Mouse (Mus musculus): ENCODE measurements at regions not wholly inside any gene's neighbourhood (a gene's known extent, or its start where the extent isn't known, plus 50 kb on each side); places are given as distances from the start of the nearest gene placed in this dataset.

DNA sequence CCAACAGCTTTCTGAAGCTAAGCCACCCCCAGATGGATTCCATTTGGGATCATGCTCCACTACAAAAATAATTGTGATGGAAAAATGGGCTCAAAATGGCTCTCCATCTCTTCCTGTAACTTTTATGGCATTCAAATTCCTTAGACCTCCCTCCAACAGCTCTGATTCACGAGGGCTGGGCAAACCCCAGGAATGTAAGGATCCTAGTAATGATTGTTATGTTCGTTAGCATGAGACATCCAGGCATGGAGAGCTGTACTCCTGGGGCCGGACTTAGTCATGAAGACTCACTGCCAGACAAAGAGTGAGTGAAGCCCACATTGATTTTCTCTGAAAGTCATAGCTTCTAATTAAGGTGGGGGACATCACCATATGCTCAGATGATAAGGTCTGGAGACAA is 258.3 kb downstream of the Gm826 start:
- 54% methylated on average over 3 of the region's 3 CpGs for WGBS
- no peaks in the 10 kb centered on the region for H3K27me3 ChIP-seq (ENCODE audit: insufficient read depth, low read length)
- DNase-seq (ENCODE audit: low spot score) (no peak), ATAC-seq (replicated peaks; ENCODE audit: low FRiP score, low read depth) (no peak)
- H3K9me3 ChIP-seq (replicated peaks; ENCODE audit: low read length) = no peaks in the 10 kb centered on the region
- H3K36me3 ChIP-seq (ENCODE audit: insufficient read depth, low read length) = no peaks in the 10 kb centered on the region
- no peak for TF ChIP-seq CTCF (IDR thresholded peaks at IDR 0.05; ENCODE audit: low read depth)
- no peaks in the 10 kb centered on the region for H3K4me1 ChIP-seq (replicated peaks; ENCODE audit: insufficient read depth, low read length)
- no peak overlapping the region for H3K4me3 ChIP-seq (replicated peaks; ENCODE audit: low read depth, low read length)
- no peak overlapping the region for H3K4me2 ChIP-seq (ENCODE audit: low read length)
- H3K9ac ChIP-seq (ENCODE audit: low read depth, low read length) = no peak overlapping the region
- H3K27ac ChIP-seq = no peak overlapping the region

DNA sequence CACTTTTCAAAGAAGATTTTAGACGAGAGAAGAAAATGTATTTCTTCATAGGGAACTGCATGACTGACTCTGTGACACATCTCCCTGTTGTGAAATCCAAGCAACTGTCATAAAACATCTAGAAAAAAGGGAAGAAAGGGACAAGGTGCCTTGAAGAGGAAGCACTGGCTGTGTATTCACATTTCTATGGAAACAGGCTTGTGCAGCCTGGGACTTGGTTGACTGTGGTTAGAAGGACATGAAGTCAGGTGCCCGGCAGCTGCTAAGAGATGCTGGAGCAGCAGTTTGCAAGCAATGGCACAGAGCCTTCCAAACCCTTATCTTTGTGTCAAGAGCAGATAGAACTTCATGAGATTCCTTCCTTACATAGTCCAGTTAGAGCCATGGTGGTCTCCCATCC is 263.5 kb downstream of the Gm826 start:
- ATAC-seq (replicated peaks; ENCODE audit: low FRiP score, low read depth) (no peak), DNase-seq (ENCODE audit: low spot score) (no peak)
- H3K4me3 ChIP-seq (replicated peaks; ENCODE audit: low read depth, low read length) = no peak overlapping the region
- no peaks in the 10 kb centered on the region for H3K27me3 ChIP-seq (ENCODE audit: insufficient read depth, low read length)
- no peak overlapping the region for H3K9ac ChIP-seq (ENCODE audit: low read depth, low read length)
- no peak overlapping the region for H3K27ac ChIP-seq
- H3K36me3 ChIP-seq (ENCODE audit: insufficient read depth, low read length) = no peaks in the 10 kb centered on the region
- H3K4me2 ChIP-seq (ENCODE audit: low read length) = no peak overlapping the region
- no peak for TF ChIP-seq CTCF (IDR thresholded peaks at IDR 0.05; ENCODE audit: low read depth)
- H3K4me1 ChIP-seq (replicated peaks; ENCODE audit: insufficient read depth, low read length) = peaks cover 9% of the 10 kb centered on the region; the same call in 1 of the 2 replicates
- no peaks in the 10 kb centered on the region for H3K9me3 ChIP-seq (replicated peaks; ENCODE audit: low read length)
- WGBS = 87% methylated on average over 2 of the region's 2 CpGs

DNA sequence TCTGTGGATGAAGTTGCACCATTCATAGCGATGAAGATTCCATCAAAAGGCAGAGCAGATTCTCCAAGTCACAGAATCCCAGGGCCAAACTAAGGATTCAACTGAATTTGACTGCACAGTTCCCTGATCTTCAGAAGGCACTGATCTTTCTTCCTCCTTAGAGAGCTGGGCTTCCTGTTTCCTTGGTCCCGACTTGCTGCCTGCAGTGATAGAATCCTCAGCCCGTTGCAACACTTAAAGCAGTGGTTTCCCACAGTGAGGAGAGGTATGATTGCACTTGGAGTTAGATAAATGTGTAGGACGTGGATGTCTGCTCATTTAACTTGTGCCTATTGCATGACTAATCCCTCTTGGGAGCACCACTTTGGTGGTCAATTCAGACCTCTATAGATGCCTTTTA is 265.2 kb downstream of the Gm826 start:
- Histone ChIP-seq H3K4me1 (replicated peaks; ENCODE audit: insufficient read depth, low read length) (peaks cover 9% of the 10 kb centered on the region; the same call in 1 of the 2 replicates), H3K4me2 (ENCODE audit: low read length) (no peak overlapping the region), H3K27me3 (ENCODE audit: insufficient read depth, low read length) (no peaks in the 10 kb centered on the region), H3K9me3 (replicated peaks; ENCODE audit: low read length) (no peaks in the 10 kb centered on the region), H3K27ac (no peak overlapping the region), H3K4me3 (replicated peaks; ENCODE audit: low read depth, low read length) (no peak overlapping the region), H3K36me3 (ENCODE audit: insufficient read depth, low read length) (no peaks in the 10 kb centered on the region), H3K9ac (ENCODE audit: low read depth, low read length) (no peak overlapping the region)
- WGBS = 77% methylated on average over 4 of the region's 4 CpGs
- ATAC-seq (replicated peaks; ENCODE audit: low FRiP score, low read depth) (no peak), DNase-seq (ENCODE audit: low spot score) (no peak)
- TF ChIP-seq CTCF (IDR thresholded peaks at IDR 0.05; ENCODE audit: low read depth) = no peak

DNA sequence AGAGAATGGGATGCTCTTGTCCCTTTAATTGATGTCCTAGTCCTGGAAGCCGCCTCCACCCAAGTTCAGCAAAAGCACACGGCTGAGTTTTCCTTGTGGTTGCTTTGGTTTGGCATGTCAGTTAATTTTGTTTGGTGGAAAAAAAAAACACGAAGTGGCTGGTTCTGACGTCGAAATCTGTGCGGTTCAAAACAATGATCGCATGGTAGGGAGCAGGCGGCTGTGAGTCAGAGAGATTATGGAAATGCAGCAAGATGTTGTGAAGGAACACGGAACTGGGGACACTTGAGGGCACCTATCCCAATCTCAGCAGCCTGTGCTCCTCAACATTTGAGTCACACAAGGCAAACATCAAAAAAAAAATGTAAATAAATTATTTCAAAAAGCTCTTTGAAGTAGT is 266.1 kb downstream of the Gm826 start:
- Histone ChIP-seq H3K9me3 (replicated peaks; ENCODE audit: low read length) (no peaks in the 10 kb centered on the region), H3K4me2 (ENCODE audit: low read length) (no peak overlapping the region), H3K27ac (no peak overlapping the region), H3K4me3 (replicated peaks; ENCODE audit: low read depth, low read length) (no peak overlapping the region), H3K4me1 (replicated peaks; ENCODE audit: insufficient read depth, low read length) (peaks cover 9% of the 10 kb centered on the region; the same call in 1 of the 2 replicates), H3K9ac (ENCODE audit: low read depth, low read length) (no peak overlapping the region), H3K27me3 (ENCODE audit: insufficient read depth, low read length) (no peaks in the 10 kb centered on the region), H3K36me3 (ENCODE audit: insufficient read depth, low read length) (no peaks in the 10 kb centered on the region)
- DNase-seq (ENCODE audit: low spot score) (no peak), ATAC-seq (replicated peaks; ENCODE audit: low FRiP score, low read depth) (no peak)
- no peak for TF ChIP-seq CTCF (IDR thresholded peaks at IDR 0.05; ENCODE audit: low read depth)
- WGBS = 75% methylated on average over 9 of the region's 9 CpGs

DNA sequence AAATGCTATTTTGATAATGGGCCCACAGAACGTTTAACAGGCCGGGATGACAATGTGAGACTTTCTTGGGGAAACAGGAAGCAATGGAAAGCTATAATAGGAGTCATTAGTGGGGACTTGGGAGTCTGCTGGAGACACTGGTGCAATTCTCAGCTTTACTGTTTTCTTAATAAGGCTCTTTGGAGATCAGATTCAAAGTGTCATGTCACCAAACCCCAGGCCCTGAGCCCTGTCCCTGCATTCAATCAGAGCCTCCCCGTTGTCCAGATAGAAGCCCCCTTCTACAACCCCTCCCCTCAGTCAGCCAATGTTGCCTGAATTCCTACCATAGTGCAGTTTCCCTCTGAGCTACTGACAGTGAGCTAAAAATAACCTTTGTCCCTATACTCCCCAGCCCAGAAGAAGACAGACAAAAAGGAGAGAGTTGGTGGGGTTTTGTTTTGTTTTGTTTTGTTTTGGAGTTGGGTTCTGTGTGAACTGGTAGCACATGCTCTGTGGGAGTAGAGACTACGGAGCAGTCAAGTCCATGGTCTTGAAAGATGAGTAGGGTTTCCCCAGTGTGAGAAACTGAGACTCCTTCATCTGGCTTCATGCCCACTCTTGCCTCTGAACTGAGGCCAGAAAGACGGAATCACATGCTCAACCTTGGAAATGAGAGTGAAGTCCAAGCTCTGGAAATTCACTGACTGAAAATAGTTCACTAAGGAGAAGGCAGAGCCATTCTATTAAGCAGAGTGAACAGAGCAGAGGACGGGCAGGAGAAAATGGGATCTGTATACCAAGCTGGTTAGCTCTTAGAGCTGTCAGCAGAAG is 267.3 kb downstream of the Gm826 start:
- Histone ChIP-seq H3K9me3 (replicated peaks; ENCODE audit: low read length) (no peaks in the 10 kb centered on the region), H3K36me3 (ENCODE audit: insufficient read depth, low read length) (no peaks in the 10 kb centered on the region), H3K9ac (ENCODE audit: low read depth, low read length) (no peak overlapping the region), H3K27ac (peak overlapping the region; percentile 38), H3K4me2 (ENCODE audit: low read length) (no peak overlapping the region), H3K27me3 (ENCODE audit: insufficient read depth, low read length) (no peaks in the 10 kb centered on the region), H3K4me1 (replicated peaks; ENCODE audit: insufficient read depth, low read length) (peaks cover 9% of the 10 kb centered on the region; the same call in 1 of the 2 replicates), H3K4me3 (replicated peaks; ENCODE audit: low read depth, low read length) (no peak overlapping the region)
- 9% methylated on average over 6 of the region's 6 CpGs for WGBS
- ATAC-seq (replicated peaks; ENCODE audit: low FRiP score, low read depth) (peak; percentile 61; the same call in 1 of the 2 replicates), DNase-seq (ENCODE audit: low spot score) (peak; percentile 83)
- TF ChIP-seq CTCF (IDR thresholded peaks at IDR 0.05; ENCODE audit: low read depth) = no peak

DNA sequence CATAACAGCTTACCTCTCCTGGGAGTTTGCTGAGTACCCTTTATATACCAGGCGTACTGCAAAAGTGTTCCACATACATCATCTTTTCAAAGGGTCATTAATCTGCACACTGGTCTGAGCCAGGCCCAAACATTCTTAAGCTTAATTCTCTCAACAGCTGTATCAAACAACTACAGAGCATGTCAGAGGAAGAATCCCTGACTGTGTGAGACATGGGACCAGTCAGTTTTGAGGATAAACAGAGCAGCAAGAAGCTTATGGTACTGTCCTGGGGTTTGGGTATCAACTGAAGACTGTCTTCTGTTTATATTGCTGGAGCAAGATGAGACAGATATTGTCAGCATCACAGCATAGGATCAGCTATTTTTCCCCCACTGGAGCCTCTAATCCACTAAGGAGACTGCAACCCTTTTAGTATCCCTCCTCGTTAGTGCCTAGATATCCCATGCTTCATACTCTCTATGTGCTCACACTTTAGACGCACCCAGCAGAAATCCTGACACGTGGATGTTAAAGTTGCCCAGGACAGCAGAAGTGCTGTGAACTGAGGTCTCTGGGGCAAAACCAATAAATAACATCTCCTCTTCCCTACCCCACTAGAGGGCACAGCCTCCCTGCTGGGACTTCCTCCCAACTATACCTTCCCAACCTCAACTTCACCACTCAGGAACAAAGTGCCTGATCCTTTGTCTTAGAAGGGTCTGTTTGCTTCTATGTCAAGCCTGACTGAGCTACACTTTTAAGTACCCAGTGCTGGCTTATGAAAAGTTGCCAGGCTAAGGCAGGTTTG is 271.6 kb downstream of the Gm826 start:
- Histone ChIP-seq H3K27me3 (ENCODE audit: insufficient read depth, low read length) (no peaks in the 10 kb centered on the region), H3K4me1 (replicated peaks; ENCODE audit: insufficient read depth, low read length) (peaks cover 9% of the 10 kb centered on the region; the same call in 1 of the 2 replicates), H3K9ac (ENCODE audit: low read depth, low read length) (no peak overlapping the region), H3K9me3 (replicated peaks; ENCODE audit: low read length) (no peaks in the 10 kb centered on the region), H3K36me3 (ENCODE audit: insufficient read depth, low read length) (no peaks in the 10 kb centered on the region), H3K27ac (no peak overlapping the region), H3K4me2 (ENCODE audit: low read length) (no peak overlapping the region), H3K4me3 (replicated peaks; ENCODE audit: low read depth, low read length) (no peak overlapping the region)
- DNase-seq (ENCODE audit: low spot score) (peak; percentile 37), ATAC-seq (replicated peaks; ENCODE audit: low FRiP score, low read depth) (no peak)
- peak; percentile 63 for TF ChIP-seq CTCF (IDR thresholded peaks at IDR 0.05; ENCODE audit: low read depth)
- WGBS = 42% methylated on average over 4 of the region's 4 CpGs
